Mouse (Mus musculus) erythroblast, adult 5-6 weeks (primary cell): ENCODE data around the gene Twistnb. TPM values are rescaled to one million over a fixed set of nuclear protein-coding genes. Genes with fewer than 3 reads are reported as not detected.

Experiments used
- total RNA-seq, 2 experiments: library from RNA; stranded (forward) in 1 of 2; stranded (reverse) in 1 of 2; fragments of 150-400 nt in 1 of 2; fragments of 200-764, 138-1000 nt in 1 of 2; gene quantifications; 2 replicates each; pipeline versions ENCODE4 v1.2.3 to v1.2.4; 2015 to 2017; ENCODE audit warnings: low replicate concordance in 2 of 2

Gene Twistnb
- total RNA-seq, 2 experiments from 2014 or later: 9.0 to 10.2 TPM

Other genes starting within 250 kb of the Twistnb start
- gene Efcab10, start 34.8 kb upstream of the Twistnb start, total RNA-seq (2015; ENCODE audit: low replicate concordance): not detected in 2 replicates
- gene Efcab10, start 34.8 kb upstream of the Twistnb start, total RNA-seq (2017; ENCODE audit: low replicate concordance): not detected in 2 replicates